Mouse (Mus musculus): Measurements from ENCODE around the gene Ttll5.

The Ttll5 gene

GRCm38 (mm10) chr12:86010656-86011055, 186.2 kb downstream of the Ttll5 start:
- no peak for DNase-seq (ENCODE audit: low spot score in 2 of 2)

- no peak for DNase-seq (ENCODE audit: low spot score in 2 of 2)
Measured at GRCm38 (mm10) chr12:86012195-86012594, 187.7 kb downstream of the Ttll5 start.

GRCm38 (mm10) chr12:86014174-86014573, 189.7 kb downstream of the Ttll5 start:
- DNase-seq (ENCODE audit: low spot score in 2 of 2) = no peak

- no peak for DNase-seq (ENCODE audit: low spot score in 2 of 2)
Measured at GRCm38 (mm10) chr12:86014621-86015020, 190.2 kb downstream of the Ttll5 start.

GRCm38 (mm10) chr12:86015114-86015513, 190.7 kb downstream of the Ttll5 start:
- DNase-seq (ENCODE audit: low spot score in 2 of 2) = no peak

- no peak for DNase-seq (ENCODE audit: low spot score in 2 of 2)
Measured at GRCm38 (mm10) chr12:86017360-86017759, 192.9 kb downstream of the Ttll5 start.

- DNase-seq (ENCODE audit: low spot score in 2 of 2) = no peak
Measured at GRCm38 (mm10) chr12:86021583-86021982, 197.1 kb downstream of the Ttll5 start.

- no peak for DNase-seq (ENCODE audit: low spot score in 2 of 2)
Measured at GRCm38 (mm10) chr12:86022282-86022984, 198.0 kb downstream of the Ttll5 start.

GRCm38 (mm10) chr12:86023081-86023871, 198.8 kb downstream of the Ttll5 start:
- no peak for DNase-seq (ENCODE audit: low spot score in 2 of 2)

GRCm38 (mm10) chr12:86024426-86024825, 200.0 kb downstream of the Ttll5 start:
- no peak for DNase-seq (ENCODE audit: low spot score in 2 of 2)

GRCm38 (mm10) chr12:86025480-86025879, 201.0 kb downstream of the Ttll5 start:
- no peak for DNase-seq (ENCODE audit: low spot score in 2 of 2)

- DNase-seq (ENCODE audit: low spot score in 2 of 2) = no peak
Measured at GRCm38 (mm10) chr12:86027000-86027399, 202.5 kb downstream of the Ttll5 start.

- DNase-seq (ENCODE audit: low spot score in 2 of 2) = no peak
Measured at GRCm38 (mm10) chr12:86027747-86028146, 203.3 kb downstream of the Ttll5 start.

GRCm38 (mm10) chr12:86030932-86031331, 206.5 kb downstream of the Ttll5 start:
- no peak for DNase-seq (ENCODE audit: low spot score in 2 of 2)

GRCm38 (mm10) chr12:86035586-86035985, 211.1 kb downstream of the Ttll5 start:
- DNase-seq (ENCODE audit: low spot score in 2 of 2) = no peak

GRCm38 (mm10) chr12:86036368-86037166, 212.1 kb downstream of the Ttll5 start:
- DNase-seq (ENCODE audit: low spot score in 2 of 2) = no peak

- no peak for DNase-seq (ENCODE audit: low spot score in 2 of 2)
Measured at GRCm38 (mm10) chr12:86037235-86037921, 212.9 kb downstream of the Ttll5 start.

- no peak for DNase-seq (ENCODE audit: low spot score in 2 of 2)
Measured at GRCm38 (mm10) chr12:86039078-86039477, 214.6 kb downstream of the Ttll5 start.

- DNase-seq (ENCODE audit: low spot score in 2 of 2) = no peak
Measured at GRCm38 (mm10) chr12:86039751-86040150, 215.3 kb downstream of the Ttll5 start.

GRCm38 (mm10) chr12:86046141-86046540, 221.7 kb downstream of the Ttll5 start:
- DNase-seq (ENCODE audit: low spot score in 2 of 2) = no peak

GRCm38 (mm10) chr12:86046776-86047175, 222.3 kb downstream of the Ttll5 start:
- no peak for DNase-seq (ENCODE audit: low spot score in 2 of 2)

- DNase-seq (ENCODE audit: low spot score in 2 of 2) = no peak
Measured at GRCm38 (mm10) chr12:86047376-86047775, 222.9 kb downstream of the Ttll5 start.

All from right cerebral cortex, postnatal 36 days (tissue).